Mouse (Mus musculus): ENCODE results near the gene Igf1. TPM values are rescaled to one million over a fixed set of nuclear protein-coding genes. Genes with fewer than 3 reads are reported as not detected.

Gene Igf1
- total RNA-seq, 2 experiments from 2014 or later, result 14.5 to 14.7 TPM

GRCm38 (mm10) chr10:87859453-87859852 lies 1.4 kb downstream of the Igf1 start:
- intact Hi-C loops (cut with DNase I), result loop anchor here (10.0 kb wide), 1 partner anchor 445 kb away; no protein-coding TSS in a partner anchor
- DNase-seq, result no peak

GRCm38 (mm10) chr10:87860181-87861103 lies 2.4 kb downstream of the Igf1 start:
- DNase-seq, result no peak
- intact Hi-C loops (cut with DNase I), result no loop called here

- intact Hi-C loops (cut with DNase I), result no loop called here
- DNase-seq, result no peak
Measured at GRCm38 (mm10) chr10:87861104-87861455, 3.0 kb downstream of the Igf1 start.

- peak; percentile 9 for DNase-seq
- intact Hi-C loops (cut with DNase I), result no loop called here
Measured at GRCm38 (mm10) chr10:87862899-87863298, 4.8 kb downstream of the Igf1 start.

GRCm38 (mm10) chr10:87863326-87863725 lies 5.3 kb downstream of the Igf1 start:
- intact Hi-C loops (cut with DNase I), result no loop called here
- DNase-seq, result no peak

GRCm38 (mm10) chr10:87865712-87866111 lies 7.6 kb downstream of the Igf1 start:
- intact Hi-C loops (cut with DNase I), result no loop called here
- no peak for DNase-seq

- intact Hi-C loops (cut with DNase I), result no loop called here
- no peak for DNase-seq
Measured at GRCm38 (mm10) chr10:87866448-87866847, 8.4 kb downstream of the Igf1 start.

GRCm38 (mm10) chr10:87867217-87867616 lies 9.2 kb downstream of the Igf1 start:
- intact Hi-C loops (cut with DNase I), result no loop called here
- DNase-seq, result no peak

GRCm38 (mm10) chr10:87867631-87868030 lies 9.6 kb downstream of the Igf1 start:
- DNase-seq, result no peak
- intact Hi-C loops (cut with DNase I), result no loop called here

GRCm38 (mm10) chr10:87868349-87869053 lies 10.4 kb downstream of the Igf1 start:
- intact Hi-C loops (cut with DNase I), result no loop called here
- no peak for DNase-seq

GRCm38 (mm10) chr10:87869151-87869550 lies 11.1 kb downstream of the Igf1 start:
- intact Hi-C loops (cut with DNase I), result no loop called here
- no peak for DNase-seq

GRCm38 (mm10) chr10:87869691-87870090 lies 11.6 kb downstream of the Igf1 start:
- DNase-seq, result no peak
- intact Hi-C loops (cut with DNase I), result no loop called here

GRCm38 (mm10) chr10:87871863-87872647 lies 14.0 kb downstream of the Igf1 start:
- no peak for DNase-seq
- intact Hi-C loops (cut with DNase I), result no loop called here

GRCm38 (mm10) chr10:87872854-87873253 lies 14.8 kb downstream of the Igf1 start:
- DNase-seq, result no peak

GRCm38 (mm10) chr10:87873516-87873915 lies 15.5 kb downstream of the Igf1 start:
- no peak for DNase-seq
- intact Hi-C loops (cut with DNase I), result no loop called here

More at GRCm38 (mm10) chr10:87872854-87873253, 14.8 kb downstream of the Igf1 start:
- intact Hi-C loops (cut with DNase I), result no loop called here

- intact Hi-C loops (cut with DNase I), result no loop called here
- no peak for DNase-seq
Measured at GRCm38 (mm10) chr10:87880071-87880785, 22.2 kb downstream of the Igf1 start.

GRCm38 (mm10) chr10:87885326-87886040 lies 27.4 kb downstream of the Igf1 start:
- intact Hi-C loops (cut with DNase I), result no loop called here
- no peak for DNase-seq

GRCm38 (mm10) chr10:87889850-87890249 lies 31.8 kb downstream of the Igf1 start:
- intact Hi-C loops (cut with DNase I), result no loop called here
- no peak for DNase-seq

- DNase-seq, result no peak
- intact Hi-C loops (cut with DNase I), result no loop called here
Measured at GRCm38 (mm10) chr10:87892256-87892655, 34.2 kb downstream of the Igf1 start.

GRCm38 (mm10) chr10:87893272-87893671 lies 35.2 kb downstream of the Igf1 start:
- intact Hi-C loops (cut with DNase I), result no loop called here

More at GRCm38 (mm10) chr10:87893272-87893671, 35.2 kb downstream of the Igf1 start:
- DNase-seq, result no peak
